Mouse (Mus musculus) fibroblast of lung, adult 2 months (primary cell): ENCODE data around the gene Gucy2g.
"Not testable (repeated sequence)": the region's sequence is repeated elsewhere in the genome, so short reads cannot be mapped to it uniquely, and the experiment has no call there.

Experiments used
- DNase-seq: peaks from one replicate; pipeline ENCODE4 v3.0.0-alpha.2; 2011; ENCODE audit warnings: low read depth

The Gucy2g gene

DNA sequence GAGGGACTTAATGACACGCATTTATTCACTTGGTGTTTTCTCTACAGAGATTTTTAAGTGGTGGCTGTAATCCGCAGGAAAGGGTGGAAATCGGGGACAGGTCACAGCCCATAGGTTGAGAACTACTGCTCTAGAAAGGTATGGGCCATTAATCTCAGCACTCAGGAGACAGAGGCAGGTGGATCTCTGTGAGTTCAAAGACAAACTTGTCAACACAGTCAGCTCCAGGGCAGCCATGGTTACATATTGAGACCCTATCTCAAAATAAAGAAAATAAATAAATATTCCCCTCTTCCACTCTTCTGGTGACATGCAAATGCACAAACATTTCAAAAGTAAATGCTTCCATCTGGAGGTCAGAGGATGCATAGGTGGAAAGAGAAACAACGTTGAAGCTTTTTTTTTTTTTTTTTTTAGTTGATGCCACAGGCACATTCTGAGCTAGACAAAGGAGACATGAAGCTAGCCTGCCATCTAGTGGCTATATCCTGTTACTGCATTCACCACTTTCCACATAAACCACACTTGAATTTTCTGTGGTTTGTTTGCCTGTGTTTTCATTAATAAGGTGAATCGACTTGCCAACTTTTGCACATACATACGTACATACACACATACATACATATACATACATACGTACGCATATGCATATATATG, 34.4 kb downstream of the Gucy2g start:
- peak; percentile 30 for DNase-seq

GRCm38 (mm10) chr19:55198303-55198702, 42.7 kb downstream of the Gucy2g start:
- DNase-seq: no peak

GRCm38 (mm10) chr19:55195574-55195973, 45.5 kb downstream of the Gucy2g start:
- no peak for DNase-seq

DNA sequence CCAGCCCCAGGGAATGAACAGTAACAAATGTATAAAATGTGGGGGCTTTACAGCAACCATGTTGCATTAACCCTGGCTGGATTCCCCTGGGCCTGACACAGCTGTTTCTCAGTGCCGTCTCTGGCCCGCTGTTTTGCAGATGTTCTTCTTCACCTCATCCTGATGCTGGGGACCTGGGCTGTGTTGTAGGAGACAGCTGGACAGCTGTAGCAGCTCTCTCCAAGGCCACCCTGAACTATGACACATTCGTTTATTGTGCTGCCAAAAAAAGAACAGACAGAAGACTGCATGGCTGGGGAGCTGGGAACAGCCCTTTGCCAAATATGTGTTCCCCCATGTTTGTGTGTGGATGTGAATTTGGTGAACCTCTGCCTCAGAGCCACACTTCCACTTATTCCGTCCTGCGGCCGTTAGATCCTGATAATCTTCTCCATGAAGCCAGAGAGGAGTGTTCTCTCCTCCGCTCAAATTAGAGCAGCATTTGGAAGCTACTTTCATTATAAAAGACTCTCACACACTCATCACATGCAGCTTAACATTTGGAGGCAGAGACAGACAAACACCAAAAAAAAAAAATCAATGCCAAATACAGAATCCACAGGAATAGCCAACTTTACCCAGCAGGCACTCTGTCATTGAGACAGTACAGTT, 46.4 kb downstream of the Gucy2g start:
- DNase-seq: no peak

DNA sequence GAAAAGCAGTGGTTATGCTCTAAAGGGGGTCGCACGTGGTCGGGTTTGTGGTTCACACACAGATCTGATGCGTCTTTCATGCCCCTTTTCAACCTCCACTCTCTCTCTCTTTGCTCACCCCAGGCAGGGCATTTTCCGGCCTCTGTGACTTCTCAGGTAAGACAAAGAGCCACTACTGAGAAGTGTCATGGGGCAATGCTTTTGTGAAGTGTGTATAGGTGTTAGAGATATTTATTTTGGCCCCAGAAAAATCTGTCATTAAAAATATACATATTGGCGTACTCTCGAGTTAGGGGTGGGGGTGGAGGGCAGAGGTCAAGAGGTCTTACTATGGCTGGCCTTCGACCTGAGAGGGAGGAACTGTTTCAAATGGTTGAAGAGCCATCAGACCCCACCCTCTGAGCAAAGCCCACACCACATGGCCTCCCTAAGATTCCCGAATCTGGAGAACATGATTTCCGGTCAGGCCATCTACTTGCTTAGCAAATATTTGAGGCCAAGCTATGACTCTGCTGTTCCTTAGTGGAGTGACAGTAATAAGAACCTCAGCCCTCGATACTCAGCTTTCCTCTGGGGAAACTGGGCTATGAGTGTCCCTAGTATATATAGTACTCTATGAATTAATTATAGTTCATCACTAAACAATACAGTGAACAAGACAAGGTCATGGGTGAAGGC, 47.2 kb downstream of the Gucy2g start:
- no peak for DNase-seq

- no peak for DNase-seq
Observed at GRCm38 (mm10) chr19:55192254-55192945, 48.6 kb downstream of the Gucy2g start.

DNA sequence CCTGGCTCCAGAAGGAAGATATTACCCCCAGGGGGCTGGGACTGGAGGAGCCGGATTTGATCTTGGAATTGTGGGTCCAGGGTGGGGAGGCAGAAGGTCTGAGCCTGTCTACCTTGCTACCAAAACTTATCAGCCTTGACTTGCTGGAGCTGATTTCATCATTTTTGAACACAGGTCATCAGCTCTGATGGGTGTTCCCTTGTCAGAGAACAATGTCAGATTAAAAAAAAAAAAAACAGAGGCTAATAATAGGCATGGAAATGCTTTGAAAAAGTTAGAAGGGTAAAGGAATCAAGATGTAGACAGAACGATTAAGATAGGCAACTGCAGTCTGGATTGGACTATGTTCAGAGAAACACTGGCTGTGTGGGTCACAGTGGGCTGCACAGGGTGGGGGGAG, 49.4 kb downstream of the Gucy2g start:
- no peak for DNase-seq

DNA sequence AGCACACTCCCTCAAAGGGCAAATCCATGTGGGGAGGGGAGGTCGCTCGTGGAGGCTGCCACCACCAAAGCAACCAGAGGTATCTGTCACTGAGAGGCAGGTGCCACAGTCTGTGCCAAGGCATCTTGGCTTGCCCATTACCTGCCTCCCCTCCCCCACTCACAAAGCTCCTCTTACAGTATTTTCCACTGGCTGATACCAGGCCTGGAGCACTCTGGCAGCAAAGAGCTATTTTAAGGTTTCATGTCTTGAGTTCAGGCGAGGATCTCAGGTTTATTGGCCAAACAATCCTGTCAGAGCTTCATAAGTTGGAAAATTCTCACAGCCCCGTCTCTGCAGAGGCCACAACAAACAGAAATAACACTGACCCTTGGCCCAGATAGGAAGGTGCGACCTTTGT, 51.0 kb downstream of the Gucy2g start:
- no peak for DNase-seq

- no peak for DNase-seq
Observed at GRCm38 (mm10) chr19:55185651-55186050, 55.4 kb downstream of the Gucy2g start.

GRCm38 (mm10) chr19:55185074-55185473, 56.0 kb downstream of the Gucy2g start:
- DNase-seq: no peak

- DNase-seq: no peak
Observed at GRCm38 (mm10) chr19:55184442-55184841, 56.6 kb downstream of the Gucy2g start.

GRCm38 (mm10) chr19:55180433-55180832, 60.6 kb downstream of the Gucy2g start, which contains the start of gene Tectb:
Tectb (plus strand) TSS chr19:55180733.
- DNase-seq: no peak

GRCm38 (mm10) chr19:55177143-55177542, 63.9 kb downstream of the Gucy2g start:
- no peak for DNase-seq

GRCm38 (mm10) chr19:55171585-55171984, 69.5 kb downstream of the Gucy2g start:
- no peak for DNase-seq

DNA sequence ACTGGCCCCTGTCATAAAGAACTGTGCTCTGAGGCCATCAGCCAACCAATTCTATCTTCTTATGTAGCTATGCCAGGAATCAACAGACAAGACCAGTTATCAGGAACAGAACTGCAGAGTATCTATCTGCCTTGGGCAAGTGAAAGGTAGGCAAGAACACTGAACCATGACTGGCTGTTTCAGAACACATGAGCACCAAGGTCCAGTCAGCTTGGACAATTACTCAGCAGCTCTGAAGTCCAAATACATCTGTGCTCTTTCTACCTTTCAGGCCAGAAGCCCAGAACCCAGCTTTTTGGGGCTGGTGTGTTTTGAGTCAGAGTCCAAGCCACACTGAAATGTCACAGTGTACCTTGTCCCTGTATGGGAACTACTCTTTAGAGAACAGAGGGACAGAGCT, 70.6 kb downstream of the Gucy2g start:
- DNase-seq: no peak

GRCm38 (mm10) chr19:55169236-55169729, 71.8 kb downstream of the Gucy2g start:
- not testable (repeated sequence) for DNase-seq

GRCm38 (mm10) chr19:55168360-55168759, 72.7 kb downstream of the Gucy2g start:
- no peak for DNase-seq

GRCm38 (mm10) chr19:55167741-55168140, 73.3 kb downstream of the Gucy2g start:
- DNase-seq: no peak

DNA sequence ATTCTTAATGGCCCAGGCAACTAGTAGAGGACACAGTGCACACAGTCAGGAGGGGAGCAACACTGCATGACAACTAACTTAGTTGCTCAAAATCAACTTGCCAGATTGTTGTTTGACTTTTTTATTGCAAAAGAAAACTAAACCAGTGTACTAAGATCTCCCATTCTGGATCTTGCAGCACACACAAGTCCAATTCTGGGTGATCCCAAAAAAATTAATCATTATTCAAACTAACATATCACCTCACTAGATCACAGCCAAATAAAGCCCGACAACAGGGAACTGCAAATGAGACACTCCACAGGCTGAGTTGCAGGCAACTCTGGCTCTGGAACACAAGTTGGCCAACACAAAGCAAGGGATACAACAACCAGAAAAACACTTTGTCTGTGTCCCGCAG, 74.3 kb downstream of the Gucy2g start:
- no peak for DNase-seq

DNA sequence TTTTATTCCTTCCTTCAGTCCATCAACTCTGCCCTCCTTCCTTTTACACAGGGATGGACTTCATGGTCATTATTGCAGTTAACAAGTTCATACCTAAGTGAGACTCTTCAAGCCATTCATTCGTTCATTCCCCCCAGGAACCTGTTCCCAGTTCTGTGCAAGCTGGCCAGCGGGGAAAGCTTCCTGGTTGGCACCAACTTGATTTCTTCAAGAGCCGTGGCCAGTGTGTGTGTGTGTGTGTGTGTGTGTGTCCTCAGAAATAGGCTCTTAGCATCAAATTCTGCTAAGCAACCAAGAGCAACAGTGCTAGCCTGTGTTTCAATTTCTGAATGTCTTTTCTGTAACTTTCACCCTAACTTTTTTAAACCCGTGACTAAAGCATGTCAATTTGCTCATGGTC, 75.1 kb downstream of the Gucy2g start:
- DNase-seq: no peak

DNA sequence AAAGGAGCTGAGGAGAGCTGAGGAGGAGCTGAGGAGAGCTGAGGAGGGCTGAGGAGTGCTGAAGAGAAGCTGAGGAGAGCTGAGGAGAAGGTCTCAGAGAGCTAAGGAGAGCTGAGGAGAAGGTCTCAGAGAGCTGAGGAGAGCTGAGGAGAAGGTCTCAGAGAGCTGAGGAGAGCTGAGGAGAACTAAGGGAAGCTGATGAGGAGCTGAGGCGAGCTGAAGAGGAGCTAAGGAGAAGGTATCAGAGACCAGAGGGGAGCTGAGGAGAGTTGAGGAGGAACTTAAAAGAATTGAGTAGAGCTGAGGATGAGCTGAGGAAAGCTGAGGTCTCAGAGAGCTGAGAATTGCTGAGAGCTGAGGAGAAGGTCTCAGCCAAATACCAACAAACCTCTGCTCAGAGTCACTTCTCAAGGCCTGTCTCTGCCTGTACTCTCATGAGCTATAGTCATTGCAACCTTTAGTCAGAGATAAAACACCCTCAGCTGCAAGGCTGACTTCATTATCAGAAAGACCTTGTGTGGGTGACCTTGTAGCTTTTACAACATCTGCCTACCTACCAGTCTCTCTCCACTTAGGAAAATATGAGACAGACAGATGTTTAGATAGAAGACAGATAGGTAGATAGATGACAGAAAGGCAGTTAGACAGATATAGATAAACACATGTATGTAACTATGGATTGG, 75.7 kb downstream of the Gucy2g start:
- DNase-seq: no peak

DNA sequence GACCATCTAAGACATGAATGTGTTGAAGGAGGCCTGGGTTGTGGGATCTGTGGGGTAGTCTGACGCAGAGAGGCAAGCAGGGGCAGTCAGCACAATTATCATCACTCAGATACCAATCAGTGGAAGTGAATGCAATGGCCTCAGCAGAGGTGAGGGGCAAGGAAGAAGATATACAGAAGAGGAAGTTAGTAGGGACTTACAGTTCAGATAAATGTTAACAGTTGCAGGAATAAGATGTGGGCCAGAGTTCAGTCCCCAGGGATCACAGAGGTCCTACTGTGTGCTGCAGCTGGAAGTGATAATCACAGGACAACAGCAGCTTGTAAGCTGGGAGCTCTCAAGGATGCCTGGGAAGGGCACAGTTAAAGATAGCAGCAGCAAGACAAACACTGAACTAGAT, 76.9 kb downstream of the Gucy2g start:
- no peak for DNase-seq
